Mouse (Mus musculus): ENCODE measurements around the gene Frrs1. TPM values are rescaled to one million over a fixed set of nuclear protein-coding genes. Genes with fewer than 3 reads are reported as not detected.

The Frrs1 gene
- polyA plus RNA-seq, 1 experiment from 2014 or later, result 12.6 TPM

DNA sequence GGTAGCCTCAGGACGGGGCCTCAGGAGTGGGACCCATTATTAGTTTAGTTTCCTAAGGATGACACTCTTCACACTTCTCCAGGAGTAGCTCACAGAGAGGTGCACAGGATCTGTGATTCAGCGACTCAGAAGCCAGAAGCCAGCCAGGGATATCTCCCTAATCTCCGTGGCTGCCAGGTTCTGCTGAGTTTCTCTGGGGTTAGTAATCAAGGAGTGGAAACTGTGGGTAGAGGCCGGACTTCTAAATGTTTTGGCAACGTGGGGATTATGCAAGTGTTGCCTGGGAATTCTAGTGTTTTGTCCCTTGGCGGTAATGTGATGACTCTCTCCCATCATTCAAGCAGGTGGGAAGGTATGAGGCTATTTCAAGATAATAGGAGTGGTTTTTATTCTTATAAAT is 95.8 kb downstream of the Frrs1 start:
- Histone ChIP-seq H3K36me3 (no peaks in the 10 kb centered on the region), H3K9me3 (no peaks in the 10 kb centered on the region), H3K4me2 (no peak overlapping the region), H3K9ac (no peak overlapping the region), H3K4me1 (no peaks in the 10 kb centered on the region), H3K4me3 (no peak overlapping the region), H3K27me3 (no peaks in the 10 kb centered on the region), H3K27ac (no peak overlapping the region)
- 61% methylated on average over 6 of the region's 6 CpGs for WGBS
- ATAC-seq (ENCODE audit: insufficient number of reproducible peaks, low FRiP score, low TSS enrichment, low read depth), result no peak

Other genes with a start within 250 kb of the Frrs1 start
- gene Trmt13, start 244.9 kb upstream of the Frrs1 start, polyA plus RNA-seq (2015; fragmentation: Nextera tagmentation; extraction: Ambion mirVana), result 27.9 and 32.3 TPM in 2 replicates
- gene Mfsd14a, start 196.8 kb upstream of the Frrs1 start, polyA plus RNA-seq (2015; fragmentation: Nextera tagmentation; extraction: Ambion mirVana), result 75.1 and 75.3 TPM in 2 replicates
- gene Gm43191, start 178.2 kb upstream of the Frrs1 start, polyA plus RNA-seq (2015; fragmentation: Nextera tagmentation; extraction: Ambion mirVana), result not detected in 2 replicates
- gene Slc35a3, start 146.6 kb upstream of the Frrs1 start, polyA plus RNA-seq (2015; fragmentation: Nextera tagmentation; extraction: Ambion mirVana), result 11.4 and 12.5 TPM in 2 replicates
- gene Agl, start 51.3 kb upstream of the Frrs1 start, polyA plus RNA-seq (2015; fragmentation: Nextera tagmentation; extraction: Ambion mirVana), result 24.0 and 37.2 TPM in 2 replicates
- gene 4930455H04Rik, start 108.8 kb downstream of the Frrs1 start, polyA plus RNA-seq (2015; fragmentation: Nextera tagmentation; extraction: Ambion mirVana), result not detected in 2 replicates
- 15.8 and 23.2 TPM in 2 replicates for gene Palmd, start 109.5 kb downstream of the Frrs1 start, polyA plus RNA-seq (2015; fragmentation: Nextera tagmentation; extraction: Ambion mirVana)